Mouse (Mus musculus) brain, embryonic 14.5 days (tissue): ENCODE data around the gene Simc1.

Source experiments
- CTCF ChIP-seq: fragments of 200-500 bp; IDR thresholded peaks from 2 replicates; pipeline ENCODE4 v1.5.1; 2012; ENCODE audit warnings: inconsistent platforms, mild to moderate bottlenecking, moderate library complexity, borderline replicate concordance; ENCODE audit not compliant: insufficient read depth, insufficient read length; ENCODE audit errors: extremely low read depth
- POLR2A ChIP-seq: fragments of 200-500 bp; IDR thresholded peaks from 2 replicates; pipeline ENCODE4 v1.6.1; 2012; ENCODE audit warnings: mild to moderate bottlenecking, inconsistent platforms, borderline replicate concordance; ENCODE audit not compliant: poor library complexity, insufficient read depth, insufficient read length, severe bottlenecking; ENCODE audit errors: extremely low read depth

- no peak for TF ChIP-seq CTCF
- TF ChIP-seq POLR2A: no peak
These were observed 57.0 kb downstream of the Simc1 start for GRCm38 (mm10) chr13:54560608-54561007.
